Mouse (Mus musculus): ENCODE data around the gene Spp2. TPM values are rescaled to one million over a fixed set of nuclear protein-coding genes. Genes with fewer than 3 reads are reported as not detected.
"Not testable (repeated sequence)": the region's sequence is repeated elsewhere in the genome, so short reads cannot be mapped to it uniquely, and the experiment has no call there.

The Spp2 gene
- polyA plus RNA-seq, 3 experiments from 2014 or later, result not detected

- ATAC-seq, result no peak
These were observed 27.3 kb downstream of the Spp2 start for GRCm38 (mm10) chr1:88434057-88434456.

- no peak for ATAC-seq
These were observed 30.7 kb downstream of the Spp2 start for GRCm38 (mm10) chr1:88437206-88438126.

- ATAC-seq, result no peak
These were observed 36.6 kb downstream of the Spp2 start for GRCm38 (mm10) chr1:88443383-88443782.

GRCm38 (mm10) chr1:88445400-88445799 is 38.6 kb downstream of the Spp2 start:
- ATAC-seq, result peak; percentile 28

GRCm38 (mm10) chr1:88446270-88447030 is 39.7 kb downstream of the Spp2 start:
- ATAC-seq, result no peak

GRCm38 (mm10) chr1:88447483-88447882 is 40.7 kb downstream of the Spp2 start:
- no peak for ATAC-seq

- ATAC-seq, result not testable (repeated sequence)
These were observed 41.3 kb downstream of the Spp2 start for GRCm38 (mm10) chr1:88448094-88448493.

- ATAC-seq, result no peak
These were observed 43.0 kb downstream of the Spp2 start for GRCm38 (mm10) chr1:88449741-88450140.

- peak; percentile 90 for ATAC-seq
These were observed 43.9 kb downstream of the Spp2 start for GRCm38 (mm10) chr1:88450668-88451067.

GRCm38 (mm10) chr1:88452198-88452597 is 45.4 kb downstream of the Spp2 start:
- ATAC-seq, result no peak

- no peak for ATAC-seq
These were observed 47.9 kb downstream of the Spp2 start for GRCm38 (mm10) chr1:88454703-88455102.

- no peak for ATAC-seq
These were observed 49.0 kb downstream of the Spp2 start for GRCm38 (mm10) chr1:88455761-88456160.

GRCm38 (mm10) chr1:88456451-88457072 is 49.8 kb downstream of the Spp2 start:
- peak; percentile 86 for ATAC-seq

- ATAC-seq, result no peak
These were observed 52.4 kb downstream of the Spp2 start for GRCm38 (mm10) chr1:88459196-88459595.

GRCm38 (mm10) chr1:88459655-88460054 is 52.9 kb downstream of the Spp2 start:
- ATAC-seq, result no peak

- no peak for ATAC-seq
These were observed 54.3 kb downstream of the Spp2 start for GRCm38 (mm10) chr1:88461096-88461495.

- peak; percentile 43 for ATAC-seq
These were observed 55.7 kb downstream of the Spp2 start for GRCm38 (mm10) chr1:88462484-88462883.

- no peak for ATAC-seq
These were observed 56.5 kb downstream of the Spp2 start for GRCm38 (mm10) chr1:88463241-88463640.

GRCm38 (mm10) chr1:88464109-88464905 is 57.5 kb downstream of the Spp2 start:
- no peak for ATAC-seq

GRCm38 (mm10) chr1:88465722-88466121 is 59.0 kb downstream of the Spp2 start:
- peak; percentile 28 for ATAC-seq

GRCm38 (mm10) chr1:88466325-88467064 is 59.7 kb downstream of the Spp2 start:
- no peak for ATAC-seq

GRCm38 (mm10) chr1:88467866-88468265 is 61.1 kb downstream of the Spp2 start:
- no peak for ATAC-seq
